Mouse (Mus musculus) hindbrain, embryonic 12.5 days (tissue): ENCODE measurements around the gene Tubg1. TPM values are rescaled to one million over a fixed set of nuclear protein-coding genes. Genes with fewer than 3 reads are reported as not detected.

Experiments
- ATAC-seq: fragments of 200-750 bp; cut with Nextera tagmentation; 2 replicates; pipeline ENCODE4 v1.8.0; 2017; ENCODE audit warnings: moderate TSS enrichment; ENCODE audit not compliant: low FRiP score
- H3K27ac ChIP-seq: fragments of 300-500 bp; sonication (generic); 2 replicates; pipeline ENCODE4 v1.5.1; 2016; ENCODE audit warnings: mild to moderate bottlenecking
- H3K27me3 ChIP-seq: fragments of 300-500 bp; sonication (generic); 2 replicates; pipeline ENCODE4 v1.6.1; 2016; ENCODE audit warnings: mild to moderate bottlenecking
- H3K36me3 ChIP-seq: fragments of 300-500 bp; sonication (generic); 2 replicates; pipeline ENCODE4 v1.6.1; 2016; ENCODE audit warnings: mild to moderate bottlenecking
- H3K4me1 ChIP-seq: fragments of 300-500 bp; sonication (generic); 2 replicates; pipeline ENCODE4 v1.6.1; 2016
- H3K4me2 ChIP-seq: fragments of 300-500 bp; sonication (generic); replicated peaks from 2 replicates; pipeline ENCODE4 v1.6.1; 2016; ENCODE audit warnings: mild to moderate bottlenecking
- H3K4me3 ChIP-seq: fragments of 300-500 bp; sonication (generic); 2 replicates; pipeline ENCODE4 v1.5.1; 2016; ENCODE audit warnings: mild to moderate bottlenecking
- H3K9ac ChIP-seq: fragments of 300-500 bp; sonication (generic); 2 replicates; pipeline ENCODE4 v1.6.1; 2016; ENCODE audit warnings: mild to moderate bottlenecking, moderate library complexity
- H3K9me3 ChIP-seq: fragments of 300-500 bp; sonication (generic); replicated peaks from 2 replicates; pipeline ENCODE4 v1.6.1; 2016; ENCODE audit warnings: mild to moderate bottlenecking
- WGBS: fragments of 180-500 bp; shearing (Covaris S2); methylation state at CpG from one replicate; pipeline ENCODE4 v1.1.7; 2016; 5-methylcytosine and 5-hydroxymethylcytosine counted together
- polyA plus RNA-seq: library from polyadenylated mRNA; unstranded; fragments of >200 nt; fragmentation: Nextera tagmentation; extraction: Ambion mirVana; gene quantifications from 2 replicates; pipeline ENCODE4 v1.2.1, GENCODE M21; 2016

The Tubg1 gene
- polyA plus RNA-seq, 1 experiment from 2014 or later = 81.6 TPM

GRCm38 (mm10) chr11:101164351-101164665, 44.6 kb downstream of the Tubg1 start:
- WGBS = 3% methylated on average over 21 of the region's 21 CpGs
- no peak overlapping the region for H3K27ac ChIP-seq
- peaks cover 27% of the 10 kb centered on the region for H3K36me3 ChIP-seq
- no peak for ATAC-seq
- peak overlapping the region; percentile 48 for H3K4me2 ChIP-seq
- peaks cover 89% of the 10 kb centered on the region for H3K27me3 ChIP-seq
- H3K4me1 ChIP-seq = peaks cover 21% of the 10 kb centered on the region
- H3K9ac ChIP-seq = peak overlapping the region; percentile 51
- no peaks in the 10 kb centered on the region for H3K9me3 ChIP-seq
- peak overlapping the region; percentile 32 for H3K4me3 ChIP-seq

- no peak overlapping the region for H3K9ac ChIP-seq
- ATAC-seq = no peak
- peaks cover 95% of the 10 kb centered on the region for H3K27me3 ChIP-seq
- peaks cover 27% of the 10 kb centered on the region for H3K36me3 ChIP-seq
- H3K27ac ChIP-seq = no peak overlapping the region
- H3K9me3 ChIP-seq = no peaks in the 10 kb centered on the region
- WGBS = 11% methylated on average over 34 of the region's 35 CpGs
- H3K4me2 ChIP-seq = peak overlapping the region; percentile 48; the same call in 1 of the 2 replicates
- no peak overlapping the region for H3K4me3 ChIP-seq
- peaks cover 27% of the 10 kb centered on the region for H3K4me1 ChIP-seq
Observed at GRCm38 (mm10) chr11:101164677-101165580, 45.2 kb downstream of the Tubg1 start.

GRCm38 (mm10) chr11:101166357-101166756, 46.6 kb downstream of the Tubg1 start:
- peaks cover 27% of the 10 kb centered on the region for H3K36me3 ChIP-seq
- no peak overlapping the region for H3K4me3 ChIP-seq
- no peaks in the 10 kb centered on the region for H3K9me3 ChIP-seq
- H3K4me2 ChIP-seq = no peak overlapping the region
- WGBS = 53% methylated on average over 14 of the region's 14 CpGs
- no peak for ATAC-seq
- H3K9ac ChIP-seq = no peak overlapping the region
- H3K27me3 ChIP-seq = peaks cover 92% of the 10 kb centered on the region
- no peak overlapping the region for H3K27ac ChIP-seq
- peaks cover 35% of the 10 kb centered on the region for H3K4me1 ChIP-seq

GRCm38 (mm10) chr11:101167211-101167962, 47.6 kb downstream of the Tubg1 start:
- Histone ChIP-seq H3K4me3 (no peak overlapping the region), H3K9me3 (no peaks in the 10 kb centered on the region), H3K4me2 (no peak overlapping the region), H3K4me1 (peaks cover 39% of the 10 kb centered on the region), H3K27me3 (peaks cover 81% of the 10 kb centered on the region), H3K9ac (no peak overlapping the region), H3K27ac (no peak overlapping the region), H3K36me3 (peaks cover 24% of the 10 kb centered on the region; the same call in 1 of the 2 replicates)
- ATAC-seq = no peak
- 40% methylated on average over 19 of the region's 19 CpGs for WGBS

- WGBS = 51% methylated on average over 8 of the region's 8 CpGs
- H3K4me1 ChIP-seq = peaks cover 43% of the 10 kb centered on the region
- H3K27ac ChIP-seq = no peak overlapping the region
- no peaks in the 10 kb centered on the region for H3K9me3 ChIP-seq
- peaks cover 19% of the 10 kb centered on the region; the same call in 1 of the 2 replicates for H3K36me3 ChIP-seq
- H3K9ac ChIP-seq = no peak overlapping the region
- H3K4me3 ChIP-seq = no peak overlapping the region
- H3K4me2 ChIP-seq = no peak overlapping the region
- peaks cover 77% of the 10 kb centered on the region for H3K27me3 ChIP-seq
- ATAC-seq = no peak
Observed at GRCm38 (mm10) chr11:101167963-101168300, 48.2 kb downstream of the Tubg1 start.

- no peak overlapping the region for H3K27ac ChIP-seq
- peaks cover 48% of the 10 kb centered on the region for H3K4me1 ChIP-seq
- H3K27me3 ChIP-seq = peaks cover 77% of the 10 kb centered on the region
- H3K4me3 ChIP-seq = peak overlapping the region; percentile 73; the same call in 1 of the 2 replicates
- peaks cover 15% of the 10 kb centered on the region; the same call in 1 of the 2 replicates for H3K36me3 ChIP-seq
- no peak overlapping the region for H3K9ac ChIP-seq
- WGBS = 50% methylated on average over 18 of the region's 18 CpGs
- ATAC-seq = no peak
- no peaks in the 10 kb centered on the region for H3K9me3 ChIP-seq
- H3K4me2 ChIP-seq = peak overlapping the region; percentile 93
Observed at GRCm38 (mm10) chr11:101168301-101168980, 48.7 kb downstream of the Tubg1 start.

- ATAC-seq = no peak
- H3K27me3 ChIP-seq = peaks cover 74% of the 10 kb centered on the region
- H3K9ac ChIP-seq = peak overlapping the region; percentile 82
- no peak overlapping the region for H3K27ac ChIP-seq
- H3K4me3 ChIP-seq = peak overlapping the region; percentile 73
- H3K36me3 ChIP-seq = 0 out of 2 replicates have a peak, but pooled peaks cover 10% of the 10 kb centered on the region
- H3K9me3 ChIP-seq = no peaks in the 10 kb centered on the region
- H3K4me2 ChIP-seq = peak overlapping the region; percentile 93
- WGBS = 16% methylated on average over 17 of the region's 17 CpGs
- H3K4me1 ChIP-seq = peaks cover 50% of the 10 kb centered on the region
Observed at GRCm38 (mm10) chr11:101169301-101170107, 49.8 kb downstream of the Tubg1 start.

- Histone ChIP-seq H3K4me2 (peak within 1 kb of the TSS; percentile 93), H3K9me3 (no peaks in the 10 kb centered on the region), H3K27me3 (peaks cover 74% of the 10 kb centered on the region), H3K4me3 (peak within 1 kb of the TSS; percentile 73), H3K27ac (peak within 1 kb of the TSS; percentile 74), H3K9ac (peak within 1 kb of the TSS; percentile 82), H3K36me3 (0 out of 2 replicates have a peak, but pooled peaks cover 8% of the 10 kb centered on the region), H3K4me1 (peaks cover 48% of the 10 kb centered on the region)
- ATAC-seq = no peak
- WGBS = under 1% methylated on average over 34 of the region's 35 CpGs
Observed at GRCm38 (mm10) chr11:101170354-101170810, 50.6 kb downstream of the Tubg1 start, which contains the start of gene Cntnap1. Cntnap1 (plus strand) TSS chr11:101170523.

GRCm38 (mm10) chr11:101170811-101171610, 51.3 kb downstream of the Tubg1 start, which contains the start of gene Plekhh3:
Plekhh3 (minus strand) TSS chr11:101171351.
- Histone ChIP-seq H3K36me3 (0 out of 2 replicates have a peak, but pooled peaks cover 7% of the 10 kb centered on the region), H3K4me2 (peak within 1 kb of the TSS; percentile 93), H3K4me3 (peak within 1 kb of the TSS; percentile 73), H3K27ac (peak within 1 kb of the TSS; percentile 76), H3K9me3 (no peaks in the 10 kb centered on the region), H3K4me1 (peaks cover 50% of the 10 kb centered on the region), H3K9ac (peak within 1 kb of the TSS; percentile 82), H3K27me3 (peaks cover 73% of the 10 kb centered on the region)
- ATAC-seq = peak; percentile 96
- WGBS = 2% methylated on average over 49 of the region's 50 CpGs

GRCm38 (mm10) chr11:101171721-101172433, 52.1 kb downstream of the Tubg1 start:
- Histone ChIP-seq H3K9me3 (no peaks in the 10 kb centered on the region), H3K4me1 (peaks cover 59% of the 10 kb centered on the region), H3K4me2 (peak overlapping the region; percentile 93), H3K4me3 (peak overlapping the region; percentile 50), H3K27ac (peak overlapping the region; percentile 76), H3K27me3 (peaks cover 73% of the 10 kb centered on the region), H3K36me3 (0 out of 2 replicates have a peak, but pooled peaks cover 7% of the 10 kb centered on the region), H3K9ac (peak overlapping the region; percentile 59)
- WGBS = under 1% methylated on average over 31 of the region's 31 CpGs
- ATAC-seq = peak; percentile 53
